Mouse (Mus musculus) heart, postnatal 0 days (tissue): ENCODE data around the gene Naa30. TPM values are rescaled to one million over a fixed set of nuclear protein-coding genes. Genes with fewer than 3 reads are reported as not detected.

Source experiments
- ATAC-seq: fragments of 200-750 bp; cut with Nextera tagmentation; 2 replicates; pipeline ENCODE4 v1.8.0; 2017; ENCODE audit warnings: low read depth, moderate number of reproducible peaks, moderate library complexity; ENCODE audit not compliant: insufficient read depth
- DNase-seq: peaks from one replicate; pipeline ENCODE4 v3.0.0-alpha.2; 2016; ENCODE audit warnings: low spot score
- H3K27ac ChIP-seq: fragments of 300-500 bp; sonication (generic); 2 replicates; pipeline ENCODE4 v1.5.1; 2014; ENCODE audit warnings: low read depth, mild to moderate bottlenecking
- H3K27me3 ChIP-seq: fragments of 300-500 bp; sonication (generic); 2 replicates; pipeline ENCODE4 v1.6.1; 2014; ENCODE audit warnings: low read length, mixed read lengths; ENCODE audit not compliant: control insufficient read depth, insufficient read depth
- H3K36me3 ChIP-seq: fragments of 300-500 bp; sonication (generic); replicated peaks from 2 replicates; pipeline ENCODE4 v1.6.1; 2014; ENCODE audit warnings: low read length, mixed read lengths; ENCODE audit not compliant: control insufficient read depth, insufficient read depth
- H3K4me1 ChIP-seq: fragments of 300-500 bp; sonication (generic); 2 replicates; pipeline ENCODE4 v1.6.1; 2014; ENCODE audit warnings: antibody characterized with exemption; ENCODE audit not compliant: control insufficient read depth, insufficient read depth
- H3K4me2 ChIP-seq: fragments of 300-500 bp; sonication (generic); 2 replicates; pipeline ENCODE4 v1.6.1; 2014; ENCODE audit warnings: low read depth, mild to moderate bottlenecking, low read length, moderate library complexity
- H3K4me3 ChIP-seq: fragments of 300-500 bp; sonication (generic); 2 replicates; pipeline ENCODE4 v1.5.1; 2014; ENCODE audit warnings: low read depth, low read length
- H3K9ac ChIP-seq: fragments of 300-500 bp; sonication (generic); replicated peaks from 2 replicates; pipeline ENCODE4 v1.6.1; 2014; ENCODE audit warnings: low read depth, low read length, mixed read lengths
- H3K9me3 ChIP-seq: fragments of 300-500 bp; sonication (generic); replicated peaks from 2 replicates; pipeline ENCODE4 v1.6.1; 2016; ENCODE audit warnings: low read length; ENCODE audit not compliant: control insufficient read depth
- CTCF ChIP-seq: IDR thresholded peaks from 2 replicates; pipeline ENCODE4 v1.5.1; 2016; ENCODE audit warnings: antibody characterized with exemption, control low read depth, low read depth
- EP300 ChIP-seq: IDR thresholded peaks from 2 replicates; pipeline ENCODE4 v1.6.1; 2016; ENCODE audit warnings: antibody characterized with exemption, low read depth
- WGBS: fragments of 180-500 bp; shearing (Covaris S2); extraction: QIAGEN DNeasy Blood & Tissue Kit; methylation state at CpG from one replicate; pipeline ENCODE4 v1.1.7; 2014; 5-methylcytosine and 5-hydroxymethylcytosine counted together
- polyA plus RNA-seq: library from polyadenylated mRNA; unstranded; fragments of >200 nt; fragmentation: Nextera tagmentation; extraction: Ambion mirVana; gene quantifications from 2 replicates; pipeline ENCODE4 v1.2.1, GENCODE M21; 2015
- total RNA-seq: library from RNA; depleted of rRNA; stranded (reverse); fragments of >200 nt; gene quantifications from 2 replicates; pipeline ENCODE4 v1.2.3, GENCODE M21; 2014; ENCODE audit warnings: low replicate concordance

The Naa30 gene
- total and polyA plus RNA-seq, 2 experiments from 2014 or later, result 5.7 to 26.1 TPM

- ATAC-seq, result no peak
- WGBS, result 81% methylated on average over 7 of the region's 7 CpGs
Observed at GRCm38 (mm10) chr14:49140756-49141155, 31.3 kb upstream of the Naa30 start.

GRCm38 (mm10) chr14:49153801-49154200, 18.2 kb upstream of the Naa30 start:
- Histone ChIP-seq H3K27me3 (no peaks in the 10 kb centered on the region), H3K27ac (no peak overlapping the region), H3K9ac (no peak overlapping the region), H3K36me3 (no peaks in the 10 kb centered on the region), H3K9me3 (no peaks in the 10 kb centered on the region), H3K4me3 (no peak overlapping the region), H3K4me1 (no peaks in the 10 kb centered on the region), H3K4me2 (no peak overlapping the region)
- DNase-seq (peak; percentile 41), ATAC-seq (no peak)
- 26% methylated on average over 7 of the region's 7 CpGs for WGBS
- no peak for TF ChIP-seq EP300
- TF ChIP-seq CTCF, result peak; percentile 71

More at GRCm38 (mm10) chr14:49140756-49141155, 31.3 kb upstream of the Naa30 start:
- no peaks in the 10 kb centered on the region for H3K27me3 ChIP-seq
- H3K4me3 ChIP-seq, result no peak overlapping the region
- TF ChIP-seq CTCF (no peak), EP300 (no peak)
- no peak overlapping the region for H3K9ac ChIP-seq
- no peak overlapping the region for H3K4me2 ChIP-seq
- no peak for DNase-seq
- H3K27ac ChIP-seq, result no peak overlapping the region
- H3K9me3 ChIP-seq, result no peaks in the 10 kb centered on the region
- no peaks in the 10 kb centered on the region for H3K4me1 ChIP-seq
- no peaks in the 10 kb centered on the region for H3K36me3 ChIP-seq

- no peaks in the 10 kb centered on the region for H3K36me3 ChIP-seq
- H3K27ac ChIP-seq, result no peak overlapping the region
- H3K4me2 ChIP-seq, result no peak overlapping the region
- no peak overlapping the region for H3K9ac ChIP-seq
- 30% methylated on average over 5 of the region's 5 CpGs for WGBS
- no peaks in the 10 kb centered on the region for H3K4me1 ChIP-seq
- H3K27me3 ChIP-seq, result no peaks in the 10 kb centered on the region
- H3K9me3 ChIP-seq, result no peaks in the 10 kb centered on the region
- ATAC-seq (no peak), DNase-seq (no peak)
- TF ChIP-seq EP300 (no peak), CTCF (no peak)
- no peak overlapping the region for H3K4me3 ChIP-seq
Observed at GRCm38 (mm10) chr14:49155572-49155971, 16.5 kb upstream of the Naa30 start.

GRCm38 (mm10) chr14:49158143-49158925, 13.7 kb upstream of the Naa30 start:
- no peak for ATAC-seq
- WGBS, result 75% methylated on average over 16 of the region's 16 CpGs
- TF ChIP-seq EP300 (no peak), CTCF (no peak)

GRCm38 (mm10) chr14:49171286-49171685, 740 bp upstream of the Naa30 start:
- H3K4me2 ChIP-seq, result peak overlapping the region; percentile 98
- peak overlapping the region; percentile 71 for H3K4me3 ChIP-seq
- no peaks in the 10 kb centered on the region for H3K36me3 ChIP-seq
- peak overlapping the region; percentile 88 for H3K27ac ChIP-seq
- ATAC-seq (no peak), DNase-seq (no peak)
- 22% methylated on average over 8 of the region's 8 CpGs for WGBS
- no peaks in the 10 kb centered on the region for H3K9me3 ChIP-seq
- H3K4me1 ChIP-seq, result peaks cover 15% of the 10 kb centered on the region
- peak overlapping the region; percentile 85 for H3K9ac ChIP-seq
- no peaks in the 10 kb centered on the region for H3K27me3 ChIP-seq
- TF ChIP-seq CTCF, result no peak
- no peak for TF ChIP-seq EP300

More at GRCm38 (mm10) chr14:49158143-49158925, 13.7 kb upstream of the Naa30 start:
- Histone ChIP-seq H3K27me3 (no peaks in the 10 kb centered on the region), H3K27ac (no peak overlapping the region), H3K4me1 (no peaks in the 10 kb centered on the region), H3K4me2 (no peak overlapping the region), H3K9me3 (no peaks in the 10 kb centered on the region), H3K9ac (no peak overlapping the region), H3K36me3 (no peaks in the 10 kb centered on the region), H3K4me3 (no peak overlapping the region)
- no peak for DNase-seq
